Mouse (Mus musculus): ENCODE measurements at regions not wholly inside any gene's neighbourhood (a gene's known extent, or its start where the extent isn't known, plus 50 kb on each side); places are given as distances from the start of the nearest gene placed in this dataset.
A peak's percentile ranks its signal among the peaks of the same experiment; 100 is the strongest.
"Not testable (repeated sequence)": the region's sequence is repeated elsewhere in the genome, so short reads cannot be mapped to it uniquely, and the experiment has no call there.

GRCm38 (mm10) chr5:100309807-100310165 lies 106.2 kb downstream of the Sec31a start:
- Histone ChIP-seq H3K27ac (no peak overlapping the region), H3K9me3 (no peaks in the 10 kb centered on the region), H3K4me3 (no peak overlapping the region), H3K36me3 (no peaks in the 10 kb centered on the region), H3K4me1 (no peaks in the 10 kb centered on the region), H3K27me3 (ENCODE audit: insufficient read depth, poor library complexity, severe bottlenecking) (0 out of 2 replicates have a peak, but pooled peaks cover 4% of the 10 kb centered on the region)
- WGBS: 86% methylated on average over 2 of the region's 2 CpGs
- DNase-seq (ENCODE audit: low spot score): no peak

DNA sequence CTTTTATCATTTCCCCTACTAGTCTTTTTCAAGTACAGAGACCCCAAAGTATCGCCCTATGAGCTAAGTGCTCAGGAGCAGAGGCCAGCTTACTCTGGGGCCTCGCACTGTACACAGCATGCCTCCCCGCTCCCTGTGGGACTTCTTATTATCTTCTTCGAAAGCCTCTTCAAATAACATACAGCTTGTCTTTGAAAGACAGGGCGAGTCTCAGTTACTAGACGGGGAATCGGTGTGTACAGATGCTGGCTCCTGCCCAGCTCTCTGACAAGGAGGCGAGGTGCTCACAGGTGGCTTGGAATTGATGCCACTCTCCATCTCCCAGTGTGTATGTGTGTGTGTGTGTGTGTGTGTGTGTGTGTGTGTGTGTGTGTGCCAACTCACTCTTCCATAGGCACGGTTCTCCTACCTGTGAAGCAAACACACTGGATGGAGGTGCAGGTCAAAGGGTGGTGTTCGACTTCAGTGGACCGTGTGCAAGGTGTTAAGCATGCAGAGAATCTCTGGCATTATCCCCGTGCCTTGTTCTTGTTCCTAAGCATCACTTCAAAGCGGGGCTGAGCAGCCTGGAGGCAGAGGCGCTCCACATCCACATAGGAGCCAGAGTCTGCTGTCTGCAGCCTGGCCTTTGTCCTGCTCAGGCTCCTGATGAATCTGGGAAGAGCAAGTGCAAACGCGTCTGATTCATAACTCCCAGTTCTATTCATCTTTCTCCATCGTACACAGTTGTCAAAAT lies 106.8 kb downstream of the Sec31a start:
- no peaks in the 10 kb centered on the region for H3K9me3 ChIP-seq
- 0 out of 2 replicates have a peak, but pooled peaks cover 4% of the 10 kb centered on the region for H3K27me3 ChIP-seq (ENCODE audit: insufficient read depth, poor library complexity, severe bottlenecking)
- no peaks in the 10 kb centered on the region for H3K4me1 ChIP-seq
- 68% methylated on average over 17 of the region's 17 CpGs for WGBS
- DNase-seq (ENCODE audit: low spot score): no peak
- H3K4me3 ChIP-seq: no peak overlapping the region
- H3K27ac ChIP-seq: no peak overlapping the region
- no peaks in the 10 kb centered on the region for H3K36me3 ChIP-seq

DNA sequence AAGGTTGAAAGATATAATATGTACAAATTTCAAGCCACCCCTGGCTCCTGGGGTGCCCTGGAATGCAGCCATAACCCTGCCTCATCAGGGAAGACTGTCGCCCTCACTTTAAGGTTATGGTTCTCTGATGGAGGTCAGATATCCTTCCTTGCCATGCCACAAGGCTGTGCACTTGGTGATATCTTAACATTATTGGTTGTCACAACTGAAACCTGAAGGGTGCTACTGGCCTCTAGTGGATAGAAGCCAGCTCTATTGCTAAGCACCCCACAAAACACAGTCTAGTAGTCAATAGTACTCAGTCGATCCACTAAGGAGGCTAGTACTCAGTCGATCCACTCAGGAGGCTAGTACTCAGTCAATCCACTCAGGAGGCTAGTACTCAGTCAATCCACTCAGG lies 111.6 kb downstream of the Sec31a start:
- 0 out of 2 replicates have a peak, but pooled peaks cover 4% of the 10 kb centered on the region for H3K27me3 ChIP-seq (ENCODE audit: insufficient read depth, poor library complexity, severe bottlenecking)
- 70% methylated on average over 3 of the region's 3 CpGs for WGBS
- H3K4me1 ChIP-seq: no peaks in the 10 kb centered on the region
- no peak overlapping the region for H3K27ac ChIP-seq
- no peak overlapping the region for H3K4me3 ChIP-seq
- no peaks in the 10 kb centered on the region for H3K36me3 ChIP-seq
- H3K9me3 ChIP-seq: 0 out of 2 replicates have a peak, but pooled peaks cover 4% of the 10 kb centered on the region
- no peak for DNase-seq (ENCODE audit: low spot score)

- WGBS: 80% methylated on average over 17 of the region's 17 CpGs
- Histone ChIP-seq H3K36me3 (no peaks in the 10 kb centered on the region), H3K27me3 (ENCODE audit: insufficient read depth, poor library complexity, severe bottlenecking) (0 out of 2 replicates have a peak, but pooled peaks cover 4% of the 10 kb centered on the region), H3K27ac (no peak overlapping the region), H3K4me3 (no peak overlapping the region), H3K4me1 (no peaks in the 10 kb centered on the region), H3K9me3 (0 out of 2 replicates have a peak, but pooled peaks cover 4% of the 10 kb centered on the region)
- no peak for DNase-seq (ENCODE audit: low spot score)
These were observed 113.8 kb downstream of the Sec31a start for GRCm38 (mm10) chr5:100302068-100302775.

DNA sequence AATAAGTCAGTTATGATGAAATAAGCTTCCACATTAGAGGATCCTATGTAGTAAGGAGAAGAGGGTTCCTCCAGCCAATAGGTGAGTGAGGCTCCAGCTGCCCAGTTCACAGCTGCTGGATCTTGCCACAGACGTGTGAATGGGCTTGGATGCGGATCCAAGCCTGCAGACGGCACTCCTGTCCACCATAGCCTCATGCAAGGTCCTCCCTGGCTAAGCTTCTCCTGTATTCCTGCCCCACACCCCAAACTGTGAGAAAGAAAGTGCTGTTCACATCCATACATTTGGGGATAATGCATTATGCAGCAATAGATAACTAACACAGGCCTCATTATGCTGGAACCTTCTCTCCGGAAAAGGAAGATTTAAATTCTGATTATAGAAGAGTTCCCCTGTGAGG lies 116.9 kb downstream of the Sec31a start:
- 0 out of 2 replicates have a peak, but pooled peaks cover 4% of the 10 kb centered on the region for H3K9me3 ChIP-seq
- no peaks in the 10 kb centered on the region for H3K4me1 ChIP-seq
- H3K4me3 ChIP-seq: no peak overlapping the region
- 78% methylated on average over 4 of the region's 4 CpGs for WGBS
- no peaks in the 10 kb centered on the region for H3K36me3 ChIP-seq
- no peak for DNase-seq (ENCODE audit: low spot score)
- no peaks in the 10 kb centered on the region for H3K27me3 ChIP-seq (ENCODE audit: insufficient read depth, poor library complexity, severe bottlenecking)
- H3K27ac ChIP-seq: no peak overlapping the region

GRCm38 (mm10) chr5:100294189-100294588 lies 121.8 kb downstream of the Sec31a start:
- Histone ChIP-seq H3K4me3 (no peak overlapping the region), H3K36me3 (no peaks in the 10 kb centered on the region), H3K27me3 (ENCODE audit: insufficient read depth, poor library complexity, severe bottlenecking) (no peaks in the 10 kb centered on the region), H3K27ac (no peak overlapping the region), H3K4me1 (no peaks in the 10 kb centered on the region), H3K9me3 (no peaks in the 10 kb centered on the region)
- DNase-seq (ENCODE audit: low spot score): no peak
- 79% methylated on average over 7 of the region's 7 CpGs for WGBS

GRCm38 (mm10) chr5:100280215-100280614 lies 120.6 kb upstream of the Tmem150c start:
- Histone ChIP-seq H3K9me3 (no peaks in the 10 kb centered on the region), H3K36me3 (no peaks in the 10 kb centered on the region), H3K27me3 (ENCODE audit: insufficient read depth, poor library complexity, severe bottlenecking) (peaks cover 13% of the 10 kb centered on the region; the same call in 1 of the 2 replicates), H3K4me3 (no peak overlapping the region), H3K4me1 (no peaks in the 10 kb centered on the region), H3K27ac (no peak overlapping the region)
- no peak for DNase-seq (ENCODE audit: low spot score)
- WGBS: 90% methylated on average over 4 of the region's 4 CpGs

- no peaks in the 10 kb centered on the region for H3K36me3 ChIP-seq
- peaks cover 13% of the 10 kb centered on the region; the same call in 1 of the 2 replicates for H3K27me3 ChIP-seq (ENCODE audit: insufficient read depth, poor library complexity, severe bottlenecking)
- DNase-seq (ENCODE audit: low spot score): no peak
- no peaks in the 10 kb centered on the region for H3K9me3 ChIP-seq
- no peak overlapping the region for H3K27ac ChIP-seq
- H3K4me1 ChIP-seq: no peaks in the 10 kb centered on the region
- no peak overlapping the region for H3K4me3 ChIP-seq
- 90% methylated on average over 8 of the region's 8 CpGs for WGBS
These were observed 119.9 kb upstream of the Tmem150c start for GRCm38 (mm10) chr5:100279474-100279873.

DNA sequence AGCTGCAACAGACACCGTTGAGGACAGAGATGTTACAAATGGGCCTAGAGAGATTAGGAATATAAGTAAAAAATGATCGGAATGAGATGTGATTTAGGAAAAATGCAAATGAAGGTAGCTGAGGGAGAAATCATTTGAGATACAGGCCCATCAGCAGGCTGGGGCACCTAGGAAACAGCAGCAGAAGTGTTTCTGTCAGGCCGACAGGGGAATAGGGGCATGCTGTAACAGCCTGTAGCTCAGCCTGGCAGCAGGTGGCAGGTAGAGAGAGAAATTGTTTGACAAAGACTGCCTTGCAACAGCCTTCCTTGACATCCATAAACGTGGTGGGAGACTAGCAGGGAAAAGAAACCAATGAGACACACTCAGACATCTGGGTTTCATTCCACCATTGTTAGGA lies 115.1 kb upstream of the Tmem150c start:
- no peak overlapping the region for H3K27ac ChIP-seq
- 0 out of 2 replicates have a peak, but pooled peaks cover 2% of the 10 kb centered on the region for H3K27me3 ChIP-seq (ENCODE audit: insufficient read depth, poor library complexity, severe bottlenecking)
- DNase-seq (ENCODE audit: low spot score): peak; percentile 61
- H3K4me1 ChIP-seq: no peaks in the 10 kb centered on the region
- no peaks in the 10 kb centered on the region for H3K36me3 ChIP-seq
- no peaks in the 10 kb centered on the region for H3K9me3 ChIP-seq
- WGBS: 67% methylated on average over 4 of the region's 4 CpGs
- H3K4me3 ChIP-seq: no peak overlapping the region

- peak; percentile 20 for DNase-seq (ENCODE audit: low spot score)
- H3K4me3 ChIP-seq; H3K4me1 ChIP-seq; H3K27me3 ChIP-seq (ENCODE audit: insufficient read depth, poor library complexity, severe bottlenecking); H3K36me3 ChIP-seq; H3K9me3 ChIP-seq; H3K27ac ChIP-seq: not testable (repeated sequence)
- 79% methylated on average over 9 of the region's 9 CpGs for WGBS
These were observed 112.4 kb upstream of the Tmem150c start for GRCm38 (mm10) chr5:100271975-100272374.

GRCm38 (mm10) chr5:100270841-100271686 lies 111.5 kb upstream of the Tmem150c start:
- whole genome bisulfite sequencing: 58% methylated on average over 12 of the region's 12 CpGs
- H3K4me1 ChIP-seq: no peaks in the 10 kb centered on the region
- no peaks in the 10 kb centered on the region for H3K9me3 ChIP-seq
- H3K27me3 ChIP-seq (ENCODE audit: insufficient read depth, poor library complexity, severe bottlenecking): no peaks in the 10 kb centered on the region
- H3K27ac ChIP-seq: no peak overlapping the region
- no peak overlapping the region for H3K4me3 ChIP-seq
- no peaks in the 10 kb centered on the region for H3K36me3 ChIP-seq
- DNase-seq (ENCODE audit: low spot score): peak; percentile 30

GRCm38 (mm10) chr5:100268111-100268878 lies 108.7 kb upstream of the Tmem150c start:
- Histone ChIP-seq H3K4me3 (no peak overlapping the region), H3K27me3 (ENCODE audit: insufficient read depth, poor library complexity, severe bottlenecking) (no peaks in the 10 kb centered on the region), H3K4me1 (no peaks in the 10 kb centered on the region), H3K27ac (no peak overlapping the region), H3K36me3 (no peaks in the 10 kb centered on the region), H3K9me3 (no peaks in the 10 kb centered on the region)
- DNase-seq (ENCODE audit: low spot score): peak; percentile 47
- WGBS: 71% methylated on average over 8 of the region's 8 CpGs
